Mouse (Mus musculus) liver, adult 2 months (tissue): ENCODE measurements around the gene Depdc5. TPM values are rescaled to one million over a fixed set of nuclear protein-coding genes. Genes with fewer than 3 reads are reported as not detected.

Source experiments
- DNase-seq: peaks from one replicate; pipeline ENCODE4 v3.0.0-alpha.2; 2011; ENCODE audit warnings: low read depth, low spot score; ENCODE audit errors: extremely low read depth
- H3K27ac ChIP-seq: fragments of 200-500 bp; replicated peaks from 2 replicates; pipeline ENCODE4 v1.5.1; 2012; ENCODE audit warnings: low read depth, mild to moderate bottlenecking, control low read depth, inconsistent platforms, low read length; ENCODE audit not compliant: insufficient read depth
- H3K27me3 ChIP-seq: fragments of 200-500 bp; 2 replicates; pipeline ENCODE4 v1.6.1; 2012; ENCODE audit warnings: mild to moderate bottlenecking, moderate library complexity, low read length, inconsistent platforms; ENCODE audit not compliant: control insufficient read depth, insufficient read depth
- H3K36me3 ChIP-seq: fragments of 200-500 bp; 2 replicates; pipeline ENCODE4 v1.6.1; 2012; ENCODE audit warnings: low read length, inconsistent platforms; ENCODE audit not compliant: control insufficient read depth, insufficient read depth
- H3K4me1 ChIP-seq: fragments of 200-500 bp; 2 replicates; pipeline ENCODE4 v1.6.1; 2011; ENCODE audit warnings: low read length; ENCODE audit not compliant: control insufficient read depth, insufficient read depth
- H3K4me3 ChIP-seq: fragments of 200-500 bp; 2 replicates; pipeline ENCODE4 v1.5.1; 2011; ENCODE audit warnings: low read depth, mild to moderate bottlenecking, control low read depth, low read length, moderate library complexity; ENCODE audit not compliant: insufficient read depth
- H3K79me2 ChIP-seq: fragments of 200-500 bp; 2 replicates; pipeline ENCODE4 v1.6.1; 2012; ENCODE audit warnings: inconsistent platforms, mild to moderate bottlenecking, low read length, moderate library complexity; ENCODE audit not compliant: control insufficient read depth, insufficient read depth
- H3K9ac ChIP-seq: fragments of 200-500 bp; 2 replicates; pipeline ENCODE4 v1.6.1; 2012; ENCODE audit warnings: low read depth, mild to moderate bottlenecking, control low read depth, inconsistent platforms, low read length
- CTCF ChIP-seq: fragments of 200-500 bp; IDR thresholded peaks from 2 replicates; pipeline ENCODE4 v1.5.1; 2011; ENCODE audit warnings: low read depth, low read length, control low read depth
- POLR2A ChIP-seq: fragments of 200-500 bp; IDR thresholded peaks from 2 replicates; pipeline ENCODE4 v1.6.1; 2011; ENCODE audit warnings: low read length, control low read depth; ENCODE audit not compliant: insufficient read depth; ENCODE audit errors: extremely low read depth
- WGBS: fragments of 180-500 bp; shearing (Covaris S2); methylation state at CpG from one replicate; pipeline ENCODE4 v1.1.7; 2018; 5-methylcytosine and 5-hydroxymethylcytosine counted together
- polyA plus RNA-seq: library from polyadenylated mRNA; depleted of rRNA; stranded (reverse); fragments of >200 nt; gene quantifications from 2 replicates; pipeline ENCODE4 v1.2.3, GENCODE M21; 2012
- total RNA-seq: library from RNA; depleted of rRNA; stranded (reverse); fragments of >200 nt; gene quantifications from 2 replicates; pipeline ENCODE4 v1.2.3, GENCODE M21; 2014

Depdc5 gene
- total and polyA plus RNA-seq, 2 experiments, result 8.2 to 8.7 TPM

GRCm38 (mm10) chr5:32985379-32985778 lies 121.9 kb downstream of the Depdc5 start:
- H3K27me3 ChIP-seq, result no peaks in the 10 kb centered on the region
- 93% methylated on average over 1 of the region's 1 CpGs for WGBS

GRCm38 (mm10) chr5:32987873-32988272 lies 124.4 kb downstream of the Depdc5 start:
- no peak for DNase-seq
- 92% methylated on average over 1 of the region's 1 CpGs for WGBS
- TF ChIP-seq POLR2A (no peak), CTCF (no peak)

More at GRCm38 (mm10) chr5:32985379-32985778, 121.9 kb downstream of the Depdc5 start:
- no peak for DNase-seq
- Histone ChIP-seq H3K4me3 (no peak overlapping the region), H3K36me3 (peaks cover 24% of the 10 kb centered on the region), H3K4me1 (no peaks in the 10 kb centered on the region), H3K79me2 (no peaks in the 10 kb centered on the region), H3K27ac (no peak overlapping the region), H3K9ac (no peak overlapping the region)
- no peak for TF ChIP-seq CTCF
- TF ChIP-seq POLR2A, result no peak

GRCm38 (mm10) chr5:32989959-32990640 lies 126.6 kb downstream of the Depdc5 start:
- peaks cover 4% of the 10 kb centered on the region; the same call in 1 of the 2 replicates for H3K36me3 ChIP-seq
- H3K4me1 ChIP-seq, result no peaks in the 10 kb centered on the region
- H3K27ac ChIP-seq, result no peak overlapping the region
- no peaks in the 10 kb centered on the region for H3K79me2 ChIP-seq
- 85% methylated on average over 13 of the region's 13 CpGs for WGBS
- H3K27me3 ChIP-seq, result no peaks in the 10 kb centered on the region
- DNase-seq, result no peak
- no peak for TF ChIP-seq POLR2A
- no peak for TF ChIP-seq CTCF
- no peak overlapping the region for H3K9ac ChIP-seq
- H3K4me3 ChIP-seq, result no peak overlapping the region

More at GRCm38 (mm10) chr5:32987873-32988272, 124.4 kb downstream of the Depdc5 start:
- Histone ChIP-seq H3K27me3 (no peaks in the 10 kb centered on the region), H3K79me2 (no peaks in the 10 kb centered on the region), H3K27ac (no peak overlapping the region), H3K4me3 (no peak overlapping the region), H3K4me1 (no peaks in the 10 kb centered on the region), H3K36me3 (peaks cover 19% of the 10 kb centered on the region), H3K9ac (no peak overlapping the region)

- DNase-seq, result no peak
- no peak overlapping the region for H3K9ac ChIP-seq
- H3K79me2 ChIP-seq, result no peaks in the 10 kb centered on the region
- 82% methylated on average over 8 of the region's 8 CpGs for WGBS
- H3K27me3 ChIP-seq, result no peaks in the 10 kb centered on the region
- H3K4me3 ChIP-seq, result no peak overlapping the region
- H3K27ac ChIP-seq, result no peak overlapping the region
- TF ChIP-seq CTCF (peak; percentile 37; the same call in 1 of the 2 replicates), POLR2A (no peak)
- H3K4me1 ChIP-seq, result no peaks in the 10 kb centered on the region
- H3K36me3 ChIP-seq, result peaks cover 3% of the 10 kb centered on the region; the same call in 1 of the 2 replicates
Observed at GRCm38 (mm10) chr5:32991152-32991551, 127.7 kb downstream of the Depdc5 start.

- Histone ChIP-seq H3K4me3 (no peak overlapping the region), H3K27ac (no peak overlapping the region), H3K79me2 (no peaks in the 10 kb centered on the region), H3K4me1 (no peaks in the 10 kb centered on the region), H3K27me3 (no peaks in the 10 kb centered on the region), H3K36me3 (no peaks in the 10 kb centered on the region), H3K9ac (no peak overlapping the region)
- TF ChIP-seq POLR2A (no peak), CTCF (no peak)
- WGBS, result 68% methylated on average over 2 of the region's 2 CpGs
- no peak for DNase-seq
Observed at GRCm38 (mm10) chr5:32994471-32994870, 131.0 kb downstream of the Depdc5 start.

- no peaks in the 10 kb centered on the region for H3K36me3 ChIP-seq
- H3K9ac ChIP-seq, result no peak overlapping the region
- H3K79me2 ChIP-seq, result no peaks in the 10 kb centered on the region
- no peak overlapping the region for H3K27ac ChIP-seq
- H3K27me3 ChIP-seq, result no peaks in the 10 kb centered on the region
- H3K4me1 ChIP-seq, result no peaks in the 10 kb centered on the region
- H3K4me3 ChIP-seq, result no peak overlapping the region
- WGBS, result 86% methylated on average over 4 of the region's 4 CpGs
- no peak for TF ChIP-seq CTCF
- no peak for TF ChIP-seq POLR2A
- DNase-seq, result peak; percentile 17
Observed at GRCm38 (mm10) chr5:32995756-32996155, 132.3 kb downstream of the Depdc5 start.
